1 mouse cellular context compared by ENCODE assay signal in genomic region chr11:120158828-120159227, GRCm38 (mm10).
TF ChIP-seq lines count a peak whose summit lies in the region.

No protein-coding gene starts in this region.

TF ChIP-seq in MEL, 35 proteins besides CTCF, POLR2A, EP300 and RAD21 (continued from another document):
- TF ChIP-seq MYB (IDR thresholded peaks at IDR 0.05; ENCODE audit: low read depth, low read length) = peak; percentile 68
- TF ChIP-seq ETS1 (IDR thresholded peaks at IDR 0.05; ENCODE audit: low read depth, low read length) = peak; percentile 79
- TF ChIP-seq ZNF384 (IDR thresholded peaks at IDR 0.05; ENCODE audit: low read depth, low read length) = no peak
- TF ChIP-seq ZKSCAN1 (IDR thresholded peaks at IDR 0.05; ENCODE audit: low read depth, low read length) = no peak
- no peak for TF ChIP-seq E2F4 (IDR thresholded peaks at IDR 0.05; ENCODE audit: borderline replicate concordance, low read depth, low read length)
- TF ChIP-seq TAL1 (IDR thresholded peaks at IDR 0.05; ENCODE audit: low read length) = no peak
- no peak for TF ChIP-seq POLR2AphosphoS5 (IDR thresholded peaks at IDR 0.05; ENCODE audit: borderline replicate concordance, low read depth, low read length)
- TF ChIP-seq JUND (IDR thresholded peaks at IDR 0.05; ENCODE audit: low read depth, low read length) = 0 out of 2 replicates have a peak, but pooled peaks have one; percentile 34
- TF ChIP-seq RCOR1 (IDR thresholded peaks at IDR 0.05; ENCODE audit: low read depth, low read length) = peak; percentile 29; the same call in 1 of the 2 replicates
- no peak for TF ChIP-seq SMC3 (IDR thresholded peaks at IDR 0.05; ENCODE audit: low read depth, low read length)
TF ChIP-seq in MEL: peak in this region for 17.
